Mouse (Mus musculus) bone marrow macrophage, adult 2 months (primary cell): ENCODE data around the gene Ntrk3.

Experiments
- CTCF ChIP-seq: IDR thresholded peaks from 2 replicates; pipeline ENCODE4 v1.5.1; 2012; ENCODE audit warnings: low read depth, mild to moderate bottlenecking, low read length, moderate library complexity
- POLR2A ChIP-seq: IDR thresholded peaks from 2 replicates; pipeline ENCODE4 v1.6.1; 2012; ENCODE audit warnings: mild to moderate bottlenecking, low read depth, low read length, borderline replicate concordance

GRCm38 (mm10) chr7:78449909-78450592 is 287.8 kb downstream of the Ntrk3 start:
- TF ChIP-seq POLR2A (no peak), CTCF (no peak)
